Mouse (Mus musculus) right cerebral cortex, postnatal 10 days (tissue): Measurements from ENCODE around the gene Hspa12a.

Experiments used
- DNase-seq, 2 experiments: peaks; one replicate each; pipeline ENCODE4 v3.0.0; 2021; ENCODE audit warnings: low spot score in 2 of 2

Hspa12a gene

GRCm38 (mm10) chr19:58942841-58943828 lies at the start of gene Hspa12a, which contains the start of gene Eno4:
Hspa12a (minus strand) TSS chr19:58943654.
Eno4 (plus strand) TSS chr19:58943425.
- peak; percentile 96 for DNase-seq

GRCm38 (mm10) chr19:58981571-58981970 lies 38.1 kb upstream of the Hspa12a start:
- DNase-seq = no peak

DNA sequence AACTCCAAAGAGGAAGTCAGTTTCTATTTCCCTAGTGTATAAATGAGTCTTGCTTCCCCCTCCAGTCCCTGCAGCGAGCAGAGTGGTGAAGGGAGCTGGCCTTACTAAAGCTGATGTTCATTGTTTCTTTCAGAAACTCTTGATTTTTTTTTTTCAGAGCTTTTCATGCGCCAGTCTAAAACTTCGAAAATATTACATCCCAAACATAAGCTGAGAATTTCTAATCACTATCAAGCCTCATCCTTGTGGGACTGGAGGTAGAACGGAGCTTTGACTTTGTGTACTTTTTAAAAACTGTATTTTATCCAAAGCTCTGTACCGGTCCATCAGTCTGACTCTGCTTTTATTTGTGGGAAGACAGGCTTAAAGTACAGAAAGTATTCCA lies 36.6 kb upstream of the Hspa12a start:
- no peak for DNase-seq

DNA sequence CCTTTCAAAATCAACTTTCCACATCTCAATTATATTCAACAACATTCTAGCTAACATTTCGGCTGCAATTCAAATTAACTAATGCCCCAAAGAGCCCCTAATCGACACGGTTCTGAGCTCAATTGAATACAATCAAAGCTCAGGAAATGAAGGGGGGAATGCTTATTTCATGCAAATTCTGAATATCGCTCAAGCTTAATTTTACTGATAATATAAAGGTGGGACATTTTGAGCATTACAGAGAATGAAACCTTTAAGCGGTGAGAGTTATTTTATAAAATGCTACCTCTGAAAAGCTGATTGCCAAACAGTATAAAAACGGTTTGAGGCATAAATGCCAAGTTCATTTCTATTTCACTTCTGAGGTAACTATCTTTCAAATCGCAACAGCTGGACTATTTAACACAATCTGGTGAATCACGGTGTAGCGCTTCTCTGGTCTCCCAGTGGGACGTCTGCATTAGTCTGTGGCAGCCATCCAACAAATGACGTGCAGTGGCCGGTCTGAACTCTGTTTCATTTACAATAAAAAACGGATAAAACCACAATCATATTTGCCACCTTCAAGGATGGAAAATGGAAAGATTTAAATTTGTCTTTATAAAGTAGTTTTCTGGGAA lies 36.1 kb upstream of the Hspa12a start:
- no peak for DNase-seq

DNA sequence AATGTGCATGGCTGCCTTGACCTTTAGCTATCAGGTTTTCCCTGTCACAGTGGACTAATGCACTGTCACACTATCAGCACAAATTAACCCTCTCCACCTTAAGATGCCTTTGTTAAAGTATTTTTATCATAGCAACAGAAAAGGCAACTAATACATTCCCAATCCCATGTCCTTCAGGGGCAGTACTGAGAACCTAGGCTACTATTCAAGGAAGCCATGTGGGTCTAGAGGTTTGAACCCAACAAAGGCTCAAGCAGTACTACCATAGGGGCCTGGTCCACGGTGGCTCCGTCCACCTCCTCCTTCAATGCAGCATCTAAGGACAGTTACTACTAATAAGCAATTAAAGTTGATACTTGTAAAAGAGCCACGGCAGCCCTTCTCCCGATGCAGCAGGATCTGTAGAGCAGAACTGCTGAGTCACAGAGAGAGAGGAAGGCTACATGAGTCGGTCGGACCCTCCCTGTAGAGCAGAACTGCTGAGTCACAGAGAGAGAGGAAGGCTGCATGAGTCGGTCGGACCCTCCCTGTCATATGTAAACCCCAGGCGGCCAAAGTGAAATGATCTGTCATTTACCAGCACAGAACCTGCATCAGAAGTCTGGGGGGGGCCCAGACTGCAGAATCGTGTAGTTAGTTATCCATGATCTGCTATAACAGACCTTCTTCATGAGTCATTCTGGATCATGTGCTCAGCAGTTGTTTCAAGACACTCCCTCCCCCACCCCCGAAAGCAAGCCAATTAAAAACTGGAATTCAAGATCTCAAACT lies 35.1 kb upstream of the Hspa12a start:
- peak in 1 of 2 experiments; percentile 41 for DNase-seq

- no peak for DNase-seq
Observed at GRCm38 (mm10) chr19:58975216-58975863, 31.9 kb upstream of the Hspa12a start.

DNA sequence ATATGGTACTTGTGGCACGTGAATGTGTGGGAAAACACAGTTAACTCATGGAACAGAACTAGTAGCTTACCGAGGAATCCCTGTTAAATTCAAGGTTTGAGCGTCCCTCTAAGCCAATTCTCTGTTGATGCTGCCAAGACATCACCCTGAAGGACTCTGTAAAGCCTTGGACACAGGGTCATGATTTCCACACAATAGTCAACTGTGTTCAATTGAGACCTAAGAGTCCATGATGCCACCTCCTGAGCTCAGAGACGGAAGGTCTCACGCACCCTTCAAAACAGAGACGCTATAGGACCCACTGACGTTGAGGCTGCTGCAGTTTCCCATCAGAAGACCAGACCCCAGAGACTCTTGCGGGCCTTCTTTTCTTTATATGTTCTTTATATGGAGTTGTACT lies 30.7 kb upstream of the Hspa12a start:
- DNase-seq = no peak

GRCm38 (mm10) chr19:58970826-58971225 lies 27.4 kb upstream of the Hspa12a start:
- no peak for DNase-seq

DNA sequence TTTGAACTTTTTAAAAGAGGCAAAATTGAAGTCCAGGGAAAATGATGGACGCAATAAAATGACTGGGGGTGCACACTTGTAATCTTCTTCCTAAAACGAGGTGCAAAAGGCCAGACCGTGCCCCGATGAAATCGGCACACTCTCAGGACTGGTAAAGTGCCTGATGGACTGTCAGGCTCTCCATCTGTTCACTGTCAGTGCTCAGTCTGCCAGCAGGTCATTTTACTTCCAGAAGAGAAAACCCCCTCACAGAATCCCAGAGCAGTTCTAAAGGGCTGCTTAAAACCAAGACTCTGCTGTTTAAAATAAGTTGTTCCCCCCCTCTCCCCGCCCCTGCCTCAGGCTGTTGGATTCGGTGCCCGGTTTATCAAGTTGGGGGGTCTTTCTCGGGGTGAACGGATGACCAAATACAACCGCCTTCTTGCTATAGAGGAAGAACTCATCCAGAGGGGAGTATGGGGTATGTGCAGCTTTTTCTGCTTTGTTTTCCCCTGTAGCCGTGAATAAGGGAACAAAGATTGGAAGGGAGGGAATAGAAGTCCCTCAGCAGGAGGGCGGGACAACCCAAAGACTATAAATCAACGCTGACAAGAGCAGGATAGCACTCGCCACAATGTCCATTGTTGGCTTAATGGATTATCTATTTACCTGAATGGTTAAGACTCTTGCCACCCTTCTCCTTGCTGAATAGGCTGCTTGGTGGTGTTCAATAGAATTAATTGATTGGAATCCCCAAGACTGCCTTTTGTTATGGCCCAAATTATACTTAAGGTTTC lies 25.5 kb upstream of the Hspa12a start:
- DNase-seq = no peak

GRCm38 (mm10) chr19:58963011-58963410 lies 19.6 kb upstream of the Hspa12a start:
- no peak for DNase-seq

DNA sequence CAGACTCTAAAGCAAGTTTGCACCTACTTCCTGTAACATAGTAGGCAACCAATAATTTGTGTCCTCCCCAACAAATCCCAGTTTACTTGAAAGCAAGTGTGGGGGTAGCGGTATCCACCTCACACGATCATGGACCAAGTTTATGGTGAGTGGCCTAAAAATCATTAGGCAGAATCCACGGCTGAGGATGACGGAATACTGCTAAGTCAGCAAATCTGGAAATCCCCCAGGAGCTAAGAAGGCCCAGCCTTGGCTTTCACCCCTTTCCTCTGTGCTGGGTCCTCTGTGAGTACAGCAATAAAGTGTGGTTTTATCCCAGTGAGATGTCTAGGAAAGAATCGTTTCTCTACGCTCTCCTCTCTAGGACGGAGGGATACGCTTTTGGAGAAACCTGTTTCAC lies 11.3 kb upstream of the Hspa12a start:
- no peak for DNase-seq

- no peak for DNase-seq
Observed at GRCm38 (mm10) chr19:58952236-58952635, 8.8 kb upstream of the Hspa12a start.

DNA sequence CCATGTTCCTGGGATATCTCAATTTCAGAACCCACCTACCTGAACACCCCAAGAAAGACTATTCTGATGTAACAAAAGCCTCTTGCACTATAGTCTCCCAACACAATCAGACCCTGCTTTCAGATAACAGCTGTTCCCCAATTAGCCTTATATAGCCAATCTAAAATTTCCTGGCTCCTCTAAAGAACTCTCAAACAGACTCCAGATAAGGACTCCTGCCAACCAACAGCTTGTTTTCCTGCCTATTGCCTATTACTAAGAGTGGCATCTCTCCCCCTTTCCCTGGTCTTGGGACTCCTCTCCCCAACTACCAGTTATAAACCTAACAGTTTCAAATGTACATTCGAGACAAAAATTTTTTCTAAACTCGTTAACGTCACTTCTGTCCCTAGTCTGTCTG lies 8.1 kb upstream of the Hspa12a start:
- DNase-seq = no peak

- DNase-seq = no peak
Observed at GRCm38 (mm10) chr19:58945959-58946358, 2.5 kb upstream of the Hspa12a start.

- DNase-seq = no peak
Observed at GRCm38 (mm10) chr19:58933062-58933461, 10.4 kb downstream of the Hspa12a start.

DNA sequence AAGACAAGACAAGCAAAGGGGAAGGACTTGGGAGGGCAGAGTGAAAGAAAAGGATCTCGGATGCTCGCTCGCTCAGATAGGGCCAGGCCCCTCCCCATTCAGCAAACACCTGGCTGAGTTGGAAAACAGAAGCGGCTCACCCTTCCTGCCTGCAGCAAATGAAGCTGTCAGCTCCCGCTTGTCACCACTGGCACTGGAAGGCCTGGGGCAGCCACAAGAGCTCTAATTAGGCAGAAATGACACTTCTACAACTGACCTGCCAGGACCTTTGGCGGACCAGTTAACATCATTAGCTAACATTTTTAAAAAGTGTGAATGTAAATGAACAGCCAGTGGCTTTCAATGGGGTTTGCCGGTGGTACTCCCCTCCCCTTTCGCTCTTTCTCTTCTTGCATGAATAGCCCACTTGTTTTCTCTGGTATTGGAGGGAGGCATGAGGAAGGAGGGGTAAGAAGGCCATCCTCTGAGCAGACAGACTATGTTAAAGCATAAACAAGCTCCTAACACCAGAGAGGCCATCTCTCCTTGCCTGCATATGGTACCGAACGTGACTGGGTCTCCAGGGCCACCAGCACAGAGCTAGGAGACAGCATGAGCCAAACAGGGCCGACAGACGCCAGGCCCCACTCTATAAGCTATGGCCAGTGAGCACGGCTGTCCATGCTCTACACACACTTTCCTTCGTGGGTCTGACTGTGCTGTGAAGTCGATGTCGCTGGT lies 12.2 kb downstream of the Hspa12a start:
- DNase-seq = no peak

DNA sequence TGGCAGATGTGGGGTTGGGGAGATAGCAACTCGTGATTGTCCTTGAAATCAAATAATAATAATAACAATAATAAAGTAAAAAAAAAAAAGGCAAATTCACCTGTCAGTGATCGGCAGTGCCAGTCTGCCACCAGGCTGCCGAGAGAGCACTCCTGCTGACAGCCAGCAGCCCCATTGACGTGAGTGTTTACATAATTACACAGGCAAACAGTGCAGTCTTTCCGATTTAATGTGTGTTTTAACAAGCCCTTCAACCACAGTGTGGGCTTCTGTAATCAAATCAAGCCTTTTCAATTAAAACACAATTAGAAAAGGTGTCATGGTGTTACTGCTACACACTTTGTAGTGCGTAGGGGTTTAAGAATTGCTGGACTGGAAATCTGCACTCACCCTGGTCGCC lies 24.3 kb downstream of the Hspa12a start:
- no peak for DNase-seq

DNA sequence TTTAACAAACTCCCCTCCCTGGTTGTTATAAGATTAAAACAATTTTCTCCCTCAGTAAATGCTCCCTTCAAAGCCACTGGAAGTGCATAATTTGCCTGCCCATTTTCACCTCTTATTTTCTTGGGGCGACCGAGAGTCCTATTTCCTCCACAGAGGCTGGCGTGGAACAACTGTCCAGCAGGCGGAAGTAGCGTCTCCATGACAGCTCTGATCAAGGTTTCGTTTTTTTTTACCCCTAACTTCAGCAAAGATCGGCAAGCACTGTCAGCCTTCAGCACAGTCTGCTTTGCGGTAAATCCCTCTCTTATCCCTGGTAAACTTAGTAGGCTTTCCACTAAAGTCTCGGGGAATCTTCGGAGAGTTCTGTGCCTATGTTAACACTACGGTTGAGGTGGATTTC lies 24.9 kb downstream of the Hspa12a start:
- DNase-seq = no peak

DNA sequence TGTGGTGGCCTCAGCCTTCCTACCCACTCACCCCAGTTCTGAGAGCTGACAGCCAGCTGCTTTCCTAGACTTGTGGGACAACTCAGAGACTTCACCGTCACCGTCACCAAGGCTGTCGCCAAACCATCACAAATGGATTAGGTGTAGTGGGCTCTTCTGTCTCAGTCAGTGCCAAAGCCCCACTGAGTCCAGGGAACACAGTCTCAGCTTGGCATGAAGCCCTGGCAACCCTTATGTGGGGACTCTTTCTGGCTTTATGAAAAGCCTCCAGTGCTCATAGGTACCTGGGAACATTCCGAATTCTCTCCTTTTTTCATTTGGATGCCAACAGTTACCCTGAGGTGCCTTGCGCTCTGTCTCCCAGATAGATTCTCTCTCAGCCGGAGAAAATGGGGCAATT lies 30.2 kb downstream of the Hspa12a start:
- no peak for DNase-seq

DNA sequence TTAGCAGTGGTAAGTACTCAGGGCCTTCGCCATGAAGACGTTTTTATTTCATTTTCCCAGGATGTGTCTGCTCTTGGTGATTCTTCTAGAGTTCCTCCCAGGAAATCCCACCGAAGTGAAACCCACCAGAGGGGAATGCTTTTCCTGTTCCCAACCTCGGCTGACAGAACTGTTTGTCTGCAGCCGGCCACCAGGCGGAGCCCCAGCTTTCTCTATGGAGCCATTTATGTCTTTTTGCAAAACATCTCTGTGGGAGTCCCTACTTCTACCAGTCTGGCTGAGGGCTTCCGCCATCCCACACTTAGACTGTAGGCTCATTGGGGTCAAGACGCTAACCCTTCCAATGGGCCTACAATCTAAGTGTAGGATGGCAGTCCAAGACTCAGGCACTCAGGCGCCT lies 32.1 kb downstream of the Hspa12a start:
- DNase-seq = peak; percentile 83 to 89
